Mouse (Mus musculus): ENCODE data around the gene Ets1.

The Ets1 gene

GRCm38 (mm10) chr9:32730656-32731590 is 94.9 kb downstream of the Ets1 start:
- DNase-seq, result no peak

- no peak for DNase-seq
Measured at GRCm38 (mm10) chr9:32731787-32732186, 95.8 kb downstream of the Ets1 start.

- no peak for DNase-seq
Measured at GRCm38 (mm10) chr9:32735071-32735470, 99.0 kb downstream of the Ets1 start.

GRCm38 (mm10) chr9:32736051-32736450 is 100.0 kb downstream of the Ets1 start:
- DNase-seq, result no peak

- no peak for DNase-seq
Measured at GRCm38 (mm10) chr9:32739988-32740387, 104.0 kb downstream of the Ets1 start.

GRCm38 (mm10) chr9:32740751-32741387 is 104.8 kb downstream of the Ets1 start:
- DNase-seq, result no peak

- DNase-seq, result no peak
Measured at GRCm38 (mm10) chr9:32741681-32742080, 105.7 kb downstream of the Ets1 start.

- DNase-seq, result no peak
Measured at GRCm38 (mm10) chr9:32743157-32743556, 107.1 kb downstream of the Ets1 start.

- no peak for DNase-seq
Measured at GRCm38 (mm10) chr9:32743642-32744161, 107.7 kb downstream of the Ets1 start.

GRCm38 (mm10) chr9:32744288-32744687 is 108.3 kb downstream of the Ets1 start:
- no peak for DNase-seq

- DNase-seq, result no peak
Measured at GRCm38 (mm10) chr9:32745079-32745763, 109.2 kb downstream of the Ets1 start.

- DNase-seq, result no peak
Measured at GRCm38 (mm10) chr9:32745998-32746397, 110.0 kb downstream of the Ets1 start.

GRCm38 (mm10) chr9:32746615-32747014 is 110.6 kb downstream of the Ets1 start:
- no peak for DNase-seq

- DNase-seq, result no peak
Measured at GRCm38 (mm10) chr9:32747624-32748023, 111.6 kb downstream of the Ets1 start.

- no peak for DNase-seq
Measured at GRCm38 (mm10) chr9:32748552-32748951, 112.5 kb downstream of the Ets1 start.

- DNase-seq, result no peak
Measured at GRCm38 (mm10) chr9:32749721-32750480, 113.9 kb downstream of the Ets1 start.

- DNase-seq, result no peak
Measured at GRCm38 (mm10) chr9:32752602-32753001, 116.6 kb downstream of the Ets1 start.

- DNase-seq, result no peak
Measured at GRCm38 (mm10) chr9:32754311-32754710, 118.3 kb downstream of the Ets1 start.

GRCm38 (mm10) chr9:32756002-32756401 is 120.0 kb downstream of the Ets1 start:
- no peak for DNase-seq

GRCm38 (mm10) chr9:32758280-32758905 is 122.4 kb downstream of the Ets1 start:
- no peak for DNase-seq

GRCm38 (mm10) chr9:32760649-32761157 is 124.7 kb downstream of the Ets1 start:
- DNase-seq, result no peak

- no peak for DNase-seq
Measured at GRCm38 (mm10) chr9:32761326-32761725, 125.3 kb downstream of the Ets1 start.
